Mouse (Mus musculus) liver, postnatal 0 days (tissue): ENCODE measurements around the gene Vapa. TPM values are rescaled to one million over a fixed set of nuclear protein-coding genes. Genes with fewer than 3 reads are reported as not detected.
"Not testable (repeated sequence)": the region's sequence is repeated elsewhere in the genome, so short reads cannot be mapped to it uniquely, and the experiment has no call there.

Experiments used
- ATAC-seq: fragments of 200-750 bp; cut with Nextera tagmentation; 2 replicates; pipeline ENCODE4 v1.8.0; 2017; ENCODE audit warnings: mild to moderate bottlenecking, moderate library complexity
- DNase-seq: peaks from one replicate; pipeline ENCODE4 v3.0.0-alpha.2; 2016
- H3K27ac ChIP-seq: fragments of 300-500 bp; sonication (generic); 2 replicates; pipeline ENCODE4 v1.5.1; 2014; ENCODE audit warnings: antibody characterized with exemption, moderate library complexity, mild to moderate bottlenecking, low read depth
- H3K27me3 ChIP-seq: fragments of 300-500 bp; sonication (generic); 2 replicates; pipeline ENCODE4 v1.6.1; 2014; ENCODE audit warnings: low read length, control low read depth, mixed read lengths; ENCODE audit not compliant: insufficient read depth
- H3K36me3 ChIP-seq: fragments of 300-500 bp; sonication (generic); replicated peaks from 2 replicates; pipeline ENCODE4 v1.6.1; 2014; ENCODE audit warnings: mild to moderate bottlenecking, control low read depth, low read length, moderate library complexity, mixed read lengths; ENCODE audit not compliant: insufficient read depth
- H3K4me1 ChIP-seq: fragments of 300-500 bp; sonication (generic); 2 replicates; pipeline ENCODE4 v1.6.1; 2014; ENCODE audit warnings: antibody characterized with exemption, mild to moderate bottlenecking, control low read depth; ENCODE audit not compliant: insufficient read depth
- H3K4me2 ChIP-seq: fragments of 300-500 bp; sonication (generic); 2 replicates; pipeline ENCODE4 v1.6.1; 2014; ENCODE audit warnings: low read depth, mild to moderate bottlenecking, low read length, moderate library complexity, mixed read lengths
- H3K4me3 ChIP-seq: fragments of 300-500 bp; sonication (generic); 2 replicates; pipeline ENCODE4 v1.5.1; 2014; ENCODE audit warnings: low read depth, low read length
- H3K9ac ChIP-seq: fragments of 300-500 bp; sonication (generic); replicated peaks from 2 replicates; pipeline ENCODE4 v1.6.1; 2014; ENCODE audit warnings: mild to moderate bottlenecking, moderate library complexity
- H3K9me3 ChIP-seq: fragments of 300-500 bp; sonication (generic); 2 replicates; pipeline ENCODE4 v1.6.1; 2016; ENCODE audit warnings: mild to moderate bottlenecking, control low read depth, low read length, mixed read lengths
- CTCF ChIP-seq: sonication (generic); IDR thresholded peaks from 2 replicates; pipeline ENCODE4 v1.5.1; 2016; ENCODE audit warnings: antibody characterized with exemption, low read depth
- EP300 ChIP-seq: IDR thresholded peaks from 2 replicates; pipeline ENCODE4 v1.6.1; 2016; ENCODE audit warnings: antibody characterized with exemption, low read depth, mild to moderate bottlenecking
- WGBS: fragments of 180-500 bp; shearing (Covaris S2); extraction: QIAGEN DNeasy Blood & Tissue Kit; methylation state at CpG from one replicate; pipeline ENCODE4 v1.1.7; 2014; ENCODE audit not compliant: insufficient replicate concordance; 5-methylcytosine and 5-hydroxymethylcytosine counted together
- polyA plus RNA-seq: library from polyadenylated mRNA; unstranded; fragments of >200 nt; fragmentation: Nextera tagmentation; extraction: Ambion mirVana; gene quantifications from 2 replicates; pipeline ENCODE4 v1.2.1, GENCODE M21; 2015

Vapa gene
- polyA plus RNA-seq, 1 experiment from 2014 or later: 84.0 TPM

- Histone ChIP-seq H3K4me2 (no peak overlapping the region), H3K4me3 (no peak overlapping the region), H3K36me3 (no peaks in the 10 kb centered on the region), H3K9ac (no peak overlapping the region), H3K4me1 (peaks cover 11% of the 10 kb centered on the region), H3K9me3 (no peaks in the 10 kb centered on the region), H3K27me3 (no peaks in the 10 kb centered on the region), H3K27ac (no peak overlapping the region)
- ATAC-seq: peak; percentile 37
- peak; percentile 77 for DNase-seq
- TF ChIP-seq CTCF: peak; percentile 78
- TF ChIP-seq EP300: no peak
- WGBS: 42% methylated on average over 9 of the region's 9 CpGs
Observed at GRCm38 (mm10) chr17:65558217-65558616, 55.1 kb downstream of the Vapa start.

- TF ChIP-seq CTCF: no peak
- TF ChIP-seq EP300: peak; percentile 59; the same call in 1 of the 2 replicates
- DNase-seq: no peak
- WGBS: 31% methylated on average over 6 of the region's 6 CpGs
- no peak overlapping the region for H3K27ac ChIP-seq
- no peaks in the 10 kb centered on the region for H3K36me3 ChIP-seq
- H3K4me1 ChIP-seq: peaks cover 11% of the 10 kb centered on the region
- peak; percentile 81 for ATAC-seq
- H3K27me3 ChIP-seq: no peaks in the 10 kb centered on the region
- H3K4me3 ChIP-seq: no peak overlapping the region
- no peaks in the 10 kb centered on the region for H3K9me3 ChIP-seq
- no peak overlapping the region for H3K9ac ChIP-seq
- peak overlapping the region; percentile 44 for H3K4me2 ChIP-seq
Observed at GRCm38 (mm10) chr17:65557212-65557611, 56.1 kb downstream of the Vapa start.

- Histone ChIP-seq H3K4me1 (peaks cover 11% of the 10 kb centered on the region), H3K27me3 (no peaks in the 10 kb centered on the region), H3K9ac (no peak overlapping the region), H3K4me2 (peak overlapping the region; percentile 44), H3K27ac (no peak overlapping the region), H3K9me3 (no peaks in the 10 kb centered on the region), H3K4me3 (no peak overlapping the region), H3K36me3 (no peaks in the 10 kb centered on the region)
- ATAC-seq (peak; percentile 59), DNase-seq (no peak)
- no peak for TF ChIP-seq CTCF
- TF ChIP-seq EP300: no peak
- 57% methylated on average over 10 of the region's 10 CpGs for WGBS
Observed at GRCm38 (mm10) chr17:65556798-65557197, 56.6 kb downstream of the Vapa start.

GRCm38 (mm10) chr17:65552426-65552997, 60.8 kb downstream of the Vapa start:
- 77% methylated on average over 12 of the region's 12 CpGs for WGBS
- peaks cover 4% of the 10 kb centered on the region for H3K4me1 ChIP-seq
- no peaks in the 10 kb centered on the region for H3K9me3 ChIP-seq
- ATAC-seq (no peak), DNase-seq (no peak)
- no peak for TF ChIP-seq CTCF
- no peak for TF ChIP-seq EP300
- no peak overlapping the region for H3K4me3 ChIP-seq
- no peak overlapping the region for H3K4me2 ChIP-seq
- no peaks in the 10 kb centered on the region for H3K27me3 ChIP-seq
- no peak overlapping the region for H3K27ac ChIP-seq
- no peak overlapping the region for H3K9ac ChIP-seq
- no peaks in the 10 kb centered on the region for H3K36me3 ChIP-seq

- no peak for TF ChIP-seq EP300
- no peak for TF ChIP-seq CTCF
- H3K4me2 ChIP-seq: no peak overlapping the region
- no peaks in the 10 kb centered on the region for H3K9me3 ChIP-seq
- no peaks in the 10 kb centered on the region for H3K27me3 ChIP-seq
- H3K4me1 ChIP-seq: no peaks in the 10 kb centered on the region
- no peak overlapping the region for H3K9ac ChIP-seq
- 78% methylated on average over 4 of the region's 4 CpGs for WGBS
- H3K36me3 ChIP-seq: no peaks in the 10 kb centered on the region
- no peak overlapping the region for H3K27ac ChIP-seq
- no peak overlapping the region for H3K4me3 ChIP-seq
- ATAC-seq (no peak), DNase-seq (no peak)
Observed at GRCm38 (mm10) chr17:65550357-65550756, 63.0 kb downstream of the Vapa start.

GRCm38 (mm10) chr17:65548698-65549365, 64.5 kb downstream of the Vapa start:
- Histone ChIP-seq H3K9ac (no peak overlapping the region), H3K9me3 (no peaks in the 10 kb centered on the region), H3K36me3 (no peaks in the 10 kb centered on the region), H3K27me3 (no peaks in the 10 kb centered on the region), H3K4me1 (no peaks in the 10 kb centered on the region), H3K4me2 (no peak overlapping the region), H3K27ac (no peak overlapping the region), H3K4me3 (no peak overlapping the region)
- TF ChIP-seq CTCF: no peak
- TF ChIP-seq EP300: no peak
- no peak for DNase-seq
- ATAC-seq: no peak
- WGBS: 70% methylated on average over 18 of the region's 18 CpGs

GRCm38 (mm10) chr17:65546221-65546620, 67.1 kb downstream of the Vapa start:
- H3K4me1 ChIP-seq, H3K4me3 ChIP-seq, H3K9ac ChIP-seq, H3K27me3 ChIP-seq, DNase-seq, ATAC-seq, H3K9me3 ChIP-seq, H3K4me2 ChIP-seq, H3K36me3 ChIP-seq, H3K27ac ChIP-seq: not testable (repeated sequence)
- 81% methylated on average over 4 of the region's 4 CpGs for WGBS
